Mouse (Mus musculus) limb, embryonic 13.5 days (tissue): Measurements from ENCODE around the gene Anapc7. TPM values are rescaled to one million over a fixed set of nuclear protein-coding genes. Genes with fewer than 3 reads are reported as not detected.

ENCODE experiments used
- ATAC-seq: fragments of 200-750 bp; cut with Nextera tagmentation; 2 replicates; pipeline ENCODE4 v1.8.0; 2017; ENCODE audit warnings: low read depth, moderate number of reproducible peaks, moderate TSS enrichment; ENCODE audit not compliant: low FRiP score
- H3K27ac ChIP-seq: fragments of 300-500 bp; sonication (generic); 2 replicates; pipeline ENCODE4 v1.5.1; 2015; ENCODE audit warnings: inconsistent platforms, mild to moderate bottlenecking, moderate library complexity
- H3K27me3 ChIP-seq: fragments of 300-500 bp; sonication (generic); 2 replicates; pipeline ENCODE4 v1.6.1; 2015; ENCODE audit warnings: mild to moderate bottlenecking, inconsistent platforms
- H3K36me3 ChIP-seq: fragments of 300-500 bp; sonication (generic); 2 replicates; pipeline ENCODE4 v1.6.1; 2015; ENCODE audit warnings: inconsistent platforms, mild to moderate bottlenecking, moderate library complexity
- H3K4me1 ChIP-seq: fragments of 300-500 bp; sonication (generic); 2 replicates; pipeline ENCODE4 v1.6.1; 2015; ENCODE audit warnings: inconsistent platforms
- H3K4me2 ChIP-seq: fragments of 300-500 bp; sonication (generic); replicated peaks from 2 replicates; pipeline ENCODE4 v1.6.1; 2015; ENCODE audit warnings: inconsistent platforms, mild to moderate bottlenecking, moderate library complexity
- H3K4me3 ChIP-seq: fragments of 300-500 bp; sonication (generic); 2 replicates; pipeline ENCODE4 v1.5.1; 2015; ENCODE audit warnings: moderate library complexity, mild to moderate bottlenecking, inconsistent platforms
- H3K9ac ChIP-seq: fragments of 300-500 bp; sonication (generic); 2 replicates; pipeline ENCODE4 v1.6.1; 2015; ENCODE audit warnings: mild to moderate bottlenecking, inconsistent platforms
- H3K9me3 ChIP-seq: fragments of 300-500 bp; sonication (generic); 2 replicates; pipeline ENCODE4 v1.6.1; 2016; ENCODE audit warnings: inconsistent platforms
- WGBS: fragments of 180-500 bp; shearing (Covaris S2); methylation state at CpG from one replicate; pipeline ENCODE4 v1.1.7; 2015; 5-methylcytosine and 5-hydroxymethylcytosine counted together
- polyA plus RNA-seq: library from polyadenylated mRNA; unstranded; fragments of >200 nt; fragmentation: Nextera tagmentation; extraction: Ambion mirVana; gene quantifications from 2 replicates; pipeline ENCODE4 v1.2.1, GENCODE M21; 2015

Gene Anapc7
- polyA plus RNA-seq, 1 experiment from 2014 or later, result 56.2 TPM

GRCm38 (mm10) chr5:122392227-122393004 is 29.1 kb upstream of the Anapc7 start:
- peak; percentile 71; the same call in 1 of the 2 replicates for ATAC-seq
- peak overlapping the region; percentile 80 for H3K4me2 ChIP-seq
- peak overlapping the region; percentile 87 for H3K9ac ChIP-seq
- peaks cover 7% of the 10 kb centered on the region for H3K4me1 ChIP-seq
- H3K9me3 ChIP-seq, result no peaks in the 10 kb centered on the region
- no peak overlapping the region for H3K27ac ChIP-seq
- H3K27me3 ChIP-seq, result no peaks in the 10 kb centered on the region
- H3K4me3 ChIP-seq, result peak overlapping the region; percentile 84
- H3K36me3 ChIP-seq, result peaks cover 22% of the 10 kb centered on the region
- 16% methylated on average over 19 of the region's 19 CpGs for WGBS

- Histone ChIP-seq H3K36me3 (peaks cover 36% of the 10 kb centered on the region), H3K4me2 (no peak overlapping the region), H3K4me1 (peaks cover 7% of the 10 kb centered on the region), H3K9ac (no peak overlapping the region), H3K9me3 (no peaks in the 10 kb centered on the region), H3K4me3 (0 out of 2 replicates have a peak overlapping the region, but pooled peaks have one; percentile 4), H3K27ac (no peak overlapping the region), H3K27me3 (no peaks in the 10 kb centered on the region)
- ATAC-seq, result no peak
- WGBS, result 57% methylated on average over 2 of the region's 2 CpGs
Observed at GRCm38 (mm10) chr5:122393887-122394286, 27.6 kb upstream of the Anapc7 start.

GRCm38 (mm10) chr5:122396791-122397190 is 24.7 kb upstream of the Anapc7 start:
- no peak for ATAC-seq
- 89% methylated on average over 10 of the region's 10 CpGs for WGBS

DNA sequence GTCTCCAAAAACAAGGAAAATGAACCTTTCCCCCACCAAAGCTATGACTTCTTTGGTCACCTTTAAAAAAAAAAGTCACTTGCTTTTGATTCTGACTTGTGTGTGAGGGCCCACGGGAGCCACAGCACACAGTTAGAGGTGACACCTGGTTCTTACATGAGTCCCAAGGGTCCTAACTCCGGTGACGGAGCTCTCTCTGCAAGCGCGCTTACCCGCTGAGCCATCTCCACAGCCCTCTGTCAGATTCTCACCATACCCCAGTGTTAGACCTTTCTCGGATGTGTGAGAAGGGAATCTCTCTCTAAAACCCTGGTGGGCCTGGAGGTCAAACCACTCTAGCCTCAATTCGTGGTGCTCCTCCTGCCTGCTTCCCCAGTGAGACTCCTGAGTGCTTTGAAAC is 24.0 kb upstream of the Anapc7 start:
- 90% methylated on average over 8 of the region's 8 CpGs for WGBS
- no peak overlapping the region for H3K4me3 ChIP-seq
- H3K9ac ChIP-seq, result no peak overlapping the region
- no peaks in the 10 kb centered on the region for H3K27me3 ChIP-seq
- H3K36me3 ChIP-seq, result peaks cover 70% of the 10 kb centered on the region
- H3K9me3 ChIP-seq, result no peaks in the 10 kb centered on the region
- no peak overlapping the region for H3K27ac ChIP-seq
- H3K4me2 ChIP-seq, result no peak overlapping the region
- no peak for ATAC-seq
- peaks cover 4% of the 10 kb centered on the region for H3K4me1 ChIP-seq

More at GRCm38 (mm10) chr5:122396791-122397190, 24.7 kb upstream of the Anapc7 start:
- Histone ChIP-seq H3K36me3 (peaks cover 63% of the 10 kb centered on the region), H3K4me2 (no peak overlapping the region), H3K4me1 (peaks cover 7% of the 10 kb centered on the region), H3K9me3 (no peaks in the 10 kb centered on the region), H3K27ac (no peak overlapping the region), H3K27me3 (no peaks in the 10 kb centered on the region), H3K4me3 (no peak overlapping the region), H3K9ac (no peak overlapping the region)

GRCm38 (mm10) chr5:122399871-122400270 is 21.6 kb upstream of the Anapc7 start:
- Histone ChIP-seq H3K36me3 (peaks cover 88% of the 10 kb centered on the region), H3K4me2 (no peak overlapping the region), H3K4me3 (no peak overlapping the region), H3K27ac (no peak overlapping the region), H3K9me3 (no peaks in the 10 kb centered on the region), H3K4me1 (no peaks in the 10 kb centered on the region), H3K9ac (no peak overlapping the region), H3K27me3 (no peaks in the 10 kb centered on the region)
- WGBS, result 92% methylated on average over 8 of the region's 8 CpGs
- ATAC-seq, result no peak

DNA sequence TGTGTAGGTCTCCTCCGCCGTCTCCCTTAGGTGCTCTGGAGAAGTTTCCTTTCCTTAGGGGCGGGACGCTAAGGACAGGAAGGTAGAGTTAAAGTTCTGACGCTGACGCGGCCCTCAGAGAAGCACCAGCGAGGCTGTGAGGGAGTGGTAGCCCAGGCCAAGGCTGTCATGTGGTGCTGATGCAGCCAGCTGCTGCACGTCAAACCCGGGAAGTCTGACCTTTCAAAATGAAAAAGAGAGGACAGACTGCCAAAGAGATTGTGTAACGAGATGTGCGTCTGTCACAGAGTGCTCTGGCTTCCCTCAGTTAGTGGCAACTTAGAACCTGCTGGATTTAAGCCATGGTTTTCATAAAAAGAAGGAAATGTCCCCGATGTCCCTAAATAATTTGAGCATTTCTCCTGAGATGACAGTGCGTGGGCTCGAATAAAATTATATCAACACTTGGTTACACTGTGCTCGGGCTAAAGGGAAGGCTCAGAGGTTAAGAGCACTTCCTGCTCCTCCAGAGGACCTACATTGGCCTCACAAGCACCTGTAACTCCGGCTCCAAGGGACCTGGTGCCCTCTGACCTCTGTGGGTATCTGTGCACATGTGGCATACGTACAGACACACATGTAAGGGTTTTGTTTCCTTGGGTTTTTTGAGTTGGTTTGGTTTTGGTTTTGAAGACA is 20.7 kb upstream of the Anapc7 start:
- no peaks in the 10 kb centered on the region for H3K27me3 ChIP-seq
- no peaks in the 10 kb centered on the region for H3K9me3 ChIP-seq
- H3K4me2 ChIP-seq, result no peak overlapping the region
- no peak for ATAC-seq
- 82% methylated on average over 18 of the region's 18 CpGs for WGBS
- H3K4me3 ChIP-seq, result no peak overlapping the region
- no peak overlapping the region for H3K9ac ChIP-seq
- H3K27ac ChIP-seq, result no peak overlapping the region
- peaks cover 92% of the 10 kb centered on the region for H3K36me3 ChIP-seq
- no peaks in the 10 kb centered on the region for H3K4me1 ChIP-seq

DNA sequence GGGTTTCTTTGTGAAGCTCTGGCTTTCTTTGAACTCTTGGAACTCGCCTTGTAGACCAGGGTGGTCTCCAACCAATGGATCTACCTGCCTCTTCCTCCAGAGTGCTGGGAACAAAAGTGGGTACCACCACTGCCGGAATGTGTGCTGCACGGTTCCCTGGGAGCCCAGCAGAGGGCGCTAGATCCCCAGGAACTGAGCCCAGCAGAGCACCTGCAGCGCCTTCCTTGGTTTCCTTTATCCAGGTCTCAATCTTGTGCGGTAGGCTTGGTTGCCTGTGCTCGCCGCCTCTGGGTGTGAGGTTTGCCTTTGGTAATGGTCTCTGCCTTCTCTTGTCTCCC is 20.2 kb upstream of the Anapc7 start:
- no peak overlapping the region for H3K9ac ChIP-seq
- no peak overlapping the region for H3K27ac ChIP-seq
- no peak overlapping the region for H3K4me3 ChIP-seq
- no peak; the same call in 1 of the 2 replicates for ATAC-seq
- no peak overlapping the region for H3K4me2 ChIP-seq
- no peaks in the 10 kb centered on the region for H3K27me3 ChIP-seq
- H3K9me3 ChIP-seq, result no peaks in the 10 kb centered on the region
- peaks cover 97% of the 10 kb centered on the region for H3K36me3 ChIP-seq
- no peaks in the 10 kb centered on the region for H3K4me1 ChIP-seq
- WGBS, result 24% methylated on average over 8 of the region's 8 CpGs

GRCm38 (mm10) chr5:122402160-122402559 is 19.3 kb upstream of the Anapc7 start:
- Histone ChIP-seq H3K27me3 (no peaks in the 10 kb centered on the region), H3K4me1 (no peaks in the 10 kb centered on the region), H3K4me3 (no peak overlapping the region), H3K27ac (no peak overlapping the region), H3K9me3 (no peaks in the 10 kb centered on the region), H3K36me3 (peaks cover 98% of the 10 kb centered on the region), H3K9ac (no peak overlapping the region), H3K4me2 (no peak overlapping the region)
- 69% methylated on average over 13 of the region's 13 CpGs for WGBS
- no peak for ATAC-seq

- H3K27ac ChIP-seq, result no peak overlapping the region
- no peaks in the 10 kb centered on the region for H3K4me1 ChIP-seq
- H3K36me3 ChIP-seq, result peaks cover 96% of the 10 kb centered on the region
- H3K9ac ChIP-seq, result no peak overlapping the region
- no peaks in the 10 kb centered on the region for H3K9me3 ChIP-seq
- WGBS, result 85% methylated on average over 5 of the region's 5 CpGs
- no peak overlapping the region for H3K4me3 ChIP-seq
- no peak for ATAC-seq
- no peak overlapping the region for H3K4me2 ChIP-seq
- no peaks in the 10 kb centered on the region for H3K27me3 ChIP-seq
Observed at GRCm38 (mm10) chr5:122402772-122403171, 18.7 kb upstream of the Anapc7 start.

- Histone ChIP-seq H3K27ac (no peak overlapping the region), H3K36me3 (peaks cover 90% of the 10 kb centered on the region), H3K4me3 (no peak overlapping the region), H3K4me2 (no peak overlapping the region), H3K27me3 (no peaks in the 10 kb centered on the region), H3K4me1 (no peaks in the 10 kb centered on the region), H3K9me3 (no peaks in the 10 kb centered on the region), H3K9ac (no peak overlapping the region)
- 92% methylated on average over 12 of the region's 12 CpGs for WGBS
- no peak for ATAC-seq
Observed at GRCm38 (mm10) chr5:122403362-122403761, 18.1 kb upstream of the Anapc7 start.

DNA sequence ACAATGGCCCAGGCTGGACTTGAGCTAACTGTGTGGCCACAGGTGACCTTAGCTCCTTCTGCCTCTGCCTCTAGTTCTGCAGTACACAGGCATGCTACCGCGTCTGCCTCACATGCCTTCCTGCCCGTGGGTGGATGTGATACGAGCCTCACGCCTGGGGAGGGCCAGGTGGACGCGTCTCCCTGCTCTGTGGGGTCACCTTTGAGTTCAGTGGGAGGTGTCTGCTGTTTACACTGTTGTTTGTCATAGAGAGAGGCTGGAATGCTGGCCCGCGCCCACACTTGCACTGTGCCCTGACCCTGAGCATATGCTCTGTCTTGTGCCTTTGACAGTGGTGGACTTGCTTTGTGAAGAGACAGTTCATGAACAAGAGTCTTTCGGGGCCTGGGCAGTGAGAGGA is 16.0 kb upstream of the Anapc7 start:
- ATAC-seq, result no peak
- H3K36me3 ChIP-seq, result peaks cover 82% of the 10 kb centered on the region
- 95% methylated on average over 10 of the region's 10 CpGs for WGBS

GRCm38 (mm10) chr5:122409692-122410645 is 11.5 kb upstream of the Anapc7 start:
- peaks cover 41% of the 10 kb centered on the region for H3K36me3 ChIP-seq
- WGBS, result 85% methylated on average over 19 of the region's 19 CpGs

More for the DNA sequence above, 16.0 kb upstream of the Anapc7 start:
- no peak overlapping the region for H3K27ac ChIP-seq
- H3K4me1 ChIP-seq, result no peaks in the 10 kb centered on the region
- no peaks in the 10 kb centered on the region for H3K9me3 ChIP-seq
- H3K9ac ChIP-seq, result no peak overlapping the region
- H3K4me3 ChIP-seq, result no peak overlapping the region
- no peak overlapping the region for H3K4me2 ChIP-seq
- H3K27me3 ChIP-seq, result no peaks in the 10 kb centered on the region

More at GRCm38 (mm10) chr5:122409692-122410645, 11.5 kb upstream of the Anapc7 start:
- Histone ChIP-seq H3K4me3 (no peak overlapping the region), H3K4me2 (no peak overlapping the region), H3K9me3 (no peaks in the 10 kb centered on the region), H3K27me3 (no peaks in the 10 kb centered on the region), H3K27ac (no peak overlapping the region), H3K9ac (no peak overlapping the region), H3K4me1 (no peaks in the 10 kb centered on the region)
- no peak for ATAC-seq
